Mouse (Mus musculus) ZHBTc4 (cell line): ENCODE measurements around the gene Cnp.

Experiments
- DNase-seq: peaks from one replicate; pipeline ENCODE4 v3.0.0-alpha.2; 2011; ENCODE audit warnings: low read depth, low spot score

Cnp gene

DNA sequence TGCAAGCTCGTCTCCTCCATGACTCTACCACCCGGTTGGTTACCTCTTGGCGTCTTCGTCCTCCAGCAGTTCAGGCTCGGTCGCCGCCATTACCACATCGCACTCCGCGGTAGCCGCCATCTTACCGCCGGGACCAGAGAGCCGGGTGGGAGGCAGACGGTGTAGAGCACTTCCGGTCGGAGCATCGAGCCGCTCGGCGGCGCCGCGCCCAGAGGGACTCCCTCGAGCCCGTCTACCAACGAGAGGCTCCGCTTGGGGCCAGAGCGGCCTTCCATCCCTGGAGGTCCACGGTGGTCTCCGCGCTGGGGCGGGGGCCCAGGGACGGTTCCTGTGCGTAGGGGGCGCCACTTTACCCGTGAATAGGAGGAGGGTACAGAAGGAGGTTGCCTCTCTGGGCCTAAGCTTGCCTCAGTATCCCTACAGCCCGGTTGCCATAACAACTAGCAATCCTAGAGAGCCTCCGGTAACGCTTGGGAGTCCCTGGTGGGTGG is 44.8 kb downstream of the Cnp start:
- peak; percentile 99 for DNase-seq

DNA sequence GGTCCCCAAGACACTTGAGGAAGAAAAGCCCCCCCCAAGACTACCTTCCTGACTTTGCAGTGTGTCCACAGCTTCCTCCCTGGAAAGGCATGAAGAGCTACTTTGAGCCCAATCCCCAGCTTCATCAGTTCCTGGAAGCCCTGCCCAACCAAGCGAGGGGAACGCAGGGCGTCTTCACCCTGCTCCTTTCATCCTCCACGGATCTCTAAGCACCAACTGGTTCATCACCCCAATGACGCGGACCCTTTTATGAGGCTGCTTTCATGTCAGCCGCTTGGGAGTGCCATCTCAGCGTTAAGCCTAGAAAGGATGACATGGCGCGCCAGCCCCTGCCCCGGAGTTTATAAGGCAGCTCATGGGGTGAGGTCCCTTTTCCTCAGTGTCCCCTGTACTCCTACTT is 45.3 kb downstream of the Cnp start, which contains the start of gene Dnajc7:
Gene Dnajc7, minus strand, starts transcription at position 187 of the 400 bp plus-strand sequence.
- peak; percentile 81 for DNase-seq

DNA sequence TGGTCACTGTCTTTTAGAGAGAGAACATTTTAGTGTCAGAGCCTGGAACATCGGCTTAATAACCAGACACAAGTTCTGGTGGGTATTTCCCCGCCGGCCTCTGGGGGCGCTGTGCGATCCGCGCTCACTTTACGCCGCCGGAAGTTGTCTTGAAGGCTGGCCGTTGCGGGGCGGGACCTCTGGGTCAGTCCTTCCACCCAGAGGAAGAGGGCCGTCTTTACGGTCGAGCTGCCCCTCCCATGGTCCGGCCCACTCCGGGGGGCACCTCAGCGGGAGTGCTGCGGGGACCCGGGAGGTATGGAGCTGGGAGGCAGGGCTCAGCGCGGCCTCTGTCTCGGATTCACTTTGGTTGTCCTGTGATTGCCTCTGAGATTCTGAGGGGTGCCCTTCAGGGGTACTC is 48.0 kb downstream of the Cnp start:
- peak; percentile 97 for DNase-seq

DNA sequence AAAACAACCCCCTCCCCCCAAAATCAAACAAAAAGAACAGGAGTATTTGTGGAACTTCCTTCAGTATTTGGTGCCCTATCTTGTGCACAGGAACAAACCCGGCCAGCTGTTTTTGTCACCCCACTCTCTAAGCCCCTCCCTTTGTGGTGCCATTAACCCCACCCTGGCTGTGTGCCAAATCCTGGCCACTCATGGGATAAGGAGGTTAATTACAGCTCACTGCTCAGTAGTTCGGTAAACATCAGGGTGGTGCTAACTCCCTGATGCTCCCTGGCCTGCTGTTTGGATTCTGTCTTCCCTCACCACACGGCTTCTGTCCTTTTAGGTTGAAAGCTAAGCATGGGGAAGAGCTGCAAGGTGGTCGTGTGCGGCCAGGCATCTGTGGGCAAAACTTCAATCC is 49.2 kb downstream of the Cnp start:
- peak; percentile 66 for DNase-seq

DNA sequence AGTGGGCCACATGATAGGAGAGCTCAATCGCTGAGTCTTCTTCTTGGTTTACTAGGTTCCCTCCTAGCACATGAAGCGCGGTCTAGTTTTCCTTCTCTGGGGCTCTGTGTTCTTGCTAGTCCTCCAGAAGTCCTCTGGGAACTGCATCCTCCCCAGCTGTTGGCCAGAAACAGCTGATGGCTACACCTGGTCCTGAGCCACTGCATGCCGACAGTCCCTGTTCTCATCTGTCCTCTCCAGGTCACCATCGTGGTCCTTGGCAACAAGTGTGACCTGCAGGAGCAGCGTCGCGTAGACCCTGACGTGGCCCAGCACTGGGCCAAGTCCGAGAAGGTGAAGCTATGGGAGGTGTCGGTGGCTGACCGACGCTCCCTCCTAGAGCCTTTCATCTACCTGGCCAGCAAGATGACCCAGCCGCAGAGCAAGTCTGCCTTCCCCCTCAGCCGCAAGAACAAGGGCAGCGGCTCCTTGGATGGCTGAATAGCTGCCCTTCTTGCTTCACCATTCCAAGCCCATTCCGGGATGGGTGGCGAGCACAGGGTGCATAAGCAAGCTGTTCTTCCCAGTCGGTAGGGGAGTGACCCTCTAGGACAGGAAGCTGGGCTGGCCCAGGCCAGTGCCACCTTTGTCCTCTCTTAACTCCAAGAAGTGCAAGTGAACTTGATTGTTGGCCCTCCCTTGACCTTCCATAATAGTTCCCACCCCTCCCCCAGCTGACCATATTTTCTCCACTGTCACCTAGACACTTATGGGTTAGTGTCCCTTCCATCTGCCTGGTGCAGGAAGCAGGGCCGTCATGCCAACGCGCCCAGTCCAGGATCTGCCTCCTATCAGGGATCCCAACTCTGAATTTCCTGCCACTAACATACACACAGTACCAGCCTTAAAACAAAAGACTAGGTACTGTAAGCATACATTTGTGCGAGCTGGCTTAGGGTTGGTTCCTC is 51.3 kb downstream of the Cnp start:
- DNase-seq, result no peak

DNA sequence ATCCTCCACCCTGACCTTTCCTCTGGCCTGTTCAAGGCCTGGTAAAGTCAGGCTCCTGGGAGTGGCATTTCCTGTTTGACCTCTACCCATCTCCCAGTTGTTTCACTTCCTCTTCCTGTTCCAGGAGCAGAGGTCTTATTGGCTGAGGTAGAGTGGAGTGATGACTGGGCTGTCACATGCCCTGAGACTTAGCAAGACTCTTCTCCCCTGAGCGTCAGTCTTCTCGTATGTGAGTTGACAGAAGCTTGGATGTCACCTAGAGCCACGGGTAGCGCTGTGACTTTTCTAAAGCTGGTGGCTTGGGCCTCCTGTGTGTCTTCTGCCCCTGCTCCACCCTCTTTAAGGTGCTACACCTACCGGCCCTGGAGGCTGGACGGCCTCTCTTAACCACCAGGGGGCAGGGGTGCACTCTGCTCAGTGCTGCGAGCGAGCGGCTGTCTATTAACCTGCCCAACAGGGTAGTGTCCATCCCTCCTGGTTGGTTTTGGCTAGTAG is 52.0 kb downstream of the Cnp start:
- DNase-seq, result peak; percentile 88

DNA sequence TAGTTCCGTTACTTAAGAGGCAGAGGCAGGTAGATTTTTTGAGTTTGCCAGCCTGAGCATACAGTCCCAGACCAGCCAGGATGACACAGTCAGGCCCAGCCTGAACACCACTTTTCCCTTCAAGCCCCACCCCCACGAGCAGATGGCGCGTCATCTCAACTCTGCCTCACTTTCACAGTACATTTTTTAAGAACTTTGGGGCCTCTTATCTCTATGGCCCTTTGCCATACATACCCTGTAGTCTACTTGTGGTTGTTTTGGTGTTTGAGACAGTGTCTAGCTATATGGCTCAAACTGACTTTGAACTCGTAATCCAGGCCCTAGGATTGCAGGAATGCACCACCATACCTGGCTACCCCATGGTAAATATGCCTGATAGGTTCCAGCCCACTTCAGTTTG is 53.4 kb downstream of the Cnp start:
- no peak for DNase-seq

DNA sequence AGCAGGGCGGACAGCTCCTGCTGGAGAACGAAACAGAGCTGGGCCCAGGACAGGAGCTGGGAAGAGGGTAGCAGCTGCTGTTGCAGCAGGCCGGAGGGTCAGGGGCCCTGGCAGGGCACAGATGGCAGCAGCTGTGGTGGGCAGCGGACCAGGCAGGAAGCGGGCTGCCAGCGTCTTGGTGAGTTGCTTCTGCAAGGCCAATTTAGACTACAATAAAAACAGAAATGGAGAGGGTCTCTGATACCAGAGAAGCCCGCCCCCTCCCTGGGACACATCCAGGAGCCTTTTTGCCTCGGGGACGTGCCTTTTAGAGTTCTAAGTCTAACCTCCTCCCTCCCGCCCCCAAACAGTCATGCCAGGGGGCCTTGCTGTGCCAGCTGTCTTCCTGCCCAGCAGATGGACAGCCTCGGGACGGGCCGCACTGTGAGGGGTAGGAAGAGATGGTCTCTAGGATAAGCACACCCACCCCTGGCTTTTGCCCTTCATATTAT is 54.2 kb downstream of the Cnp start:
- no peak for DNase-seq

DNA sequence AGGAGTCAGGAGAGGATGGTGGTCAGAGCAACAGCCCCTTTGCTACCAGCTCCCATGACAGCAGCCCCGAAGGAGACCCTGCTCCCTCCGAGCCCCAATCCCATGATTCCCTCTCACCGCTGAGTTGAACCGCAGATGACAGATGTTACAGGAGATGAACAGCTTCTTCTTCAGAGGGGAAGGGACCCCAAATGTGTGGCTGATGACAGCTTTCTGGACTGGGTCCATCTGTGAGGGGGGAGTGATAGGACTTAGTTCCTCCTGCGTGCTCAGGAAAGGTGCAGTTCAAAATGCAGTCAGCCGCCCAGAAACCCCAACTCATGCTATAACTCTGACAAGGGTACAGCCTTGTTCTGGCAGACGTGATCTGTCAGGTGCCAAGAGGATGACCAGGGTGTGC is 59.8 kb downstream of the Cnp start:
- no peak for DNase-seq

DNA sequence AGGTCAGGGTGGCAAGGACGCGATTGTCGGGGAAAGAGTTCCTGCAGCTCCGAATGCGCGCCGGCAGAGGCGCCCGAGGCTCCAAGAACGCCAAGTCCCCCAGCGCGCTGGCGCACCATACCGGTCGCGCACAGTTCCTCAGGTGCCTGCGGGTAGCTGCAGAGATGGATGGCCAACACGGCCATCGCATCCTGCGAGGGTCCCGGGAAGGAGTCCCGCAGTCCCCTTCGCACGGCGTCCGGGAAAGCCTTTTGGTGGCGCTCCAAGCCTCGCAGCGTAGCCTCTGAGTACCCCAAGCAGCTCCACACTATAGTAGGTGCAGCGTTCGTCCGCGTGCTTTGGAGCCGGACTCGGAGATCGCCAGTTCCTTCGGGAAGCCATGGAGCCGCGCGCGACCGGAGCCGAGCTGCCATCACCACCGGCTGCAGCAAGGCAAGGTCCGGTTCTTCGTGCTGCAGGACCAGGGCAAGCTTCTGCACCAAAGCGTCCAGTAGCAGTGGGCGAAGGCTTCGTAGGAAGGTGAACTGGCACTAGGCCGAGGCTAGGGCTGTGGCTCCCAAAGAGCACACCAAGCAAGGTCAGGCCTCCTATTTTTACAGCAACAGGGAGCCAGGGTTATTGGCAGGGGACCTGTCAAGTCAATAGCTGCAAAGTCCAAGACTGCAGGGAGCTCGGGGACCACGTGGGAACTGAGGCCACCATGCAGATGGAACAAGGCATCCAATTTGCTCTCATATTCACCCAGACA is 65.6 kb downstream of the Cnp start:
- DNase-seq, result peak; percentile 92
